Mouse (Mus musculus) erythroid progenitor cell, adult 5-6 weeks (primary cell): ENCODE measurements around the gene Rd3. TPM values are rescaled to one million over a fixed set of nuclear protein-coding genes. Genes with fewer than 3 reads are reported as not detected.

Source experiments
- ATAC-seq: replicated peaks from 2 replicates; pipeline ENCODE4 v1.8.0; 2016; ENCODE audit warnings: moderate number of reproducible peaks, mild to moderate bottlenecking, moderate TSS enrichment, inconsistent platforms; ENCODE audit not compliant: poor library complexity, low FRiP score, severe bottlenecking
- total RNA-seq, 2 experiments: library from RNA; stranded (forward) in 1 of 2; stranded (reverse) in 1 of 2; fragments of 150-400 nt in 1 of 2; fragments of 186-747, 209-891 nt in 1 of 2; gene quantifications; 2 replicates each; pipeline versions ENCODE4 v1.2.3 to v1.2.4; 2015 to 2017; ENCODE audit warnings: low replicate concordance in 2 of 2

Rd3 gene
- not detected in 2 replicates for total RNA-seq (2015; ENCODE audit: low replicate concordance)
- not detected in 2 replicates for total RNA-seq (2017; ENCODE audit: low replicate concordance)

DNA sequence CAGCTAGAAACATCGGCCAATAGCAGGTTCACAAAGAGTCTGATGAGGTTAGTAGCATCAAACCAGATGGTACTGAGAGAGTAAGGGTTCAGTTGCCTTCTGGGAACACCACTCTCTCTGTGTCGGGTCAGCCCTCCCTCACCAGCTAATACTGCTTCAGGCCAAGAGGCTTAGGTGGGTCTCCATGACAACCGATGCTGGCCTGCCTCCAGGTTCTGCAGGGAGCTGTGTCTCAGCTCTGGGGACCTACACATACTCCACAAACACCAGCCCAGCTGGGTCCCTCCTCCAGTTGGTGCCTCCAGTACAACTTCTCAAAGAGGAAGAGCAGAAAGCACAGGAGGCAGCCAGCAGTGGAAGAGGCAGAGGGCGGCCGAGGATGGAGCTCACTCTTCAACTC is at the start of gene Rd3:
TSS of gene Rd3 (plus strand) at position 184 of the 400 bp plus-strand sequence.
- ATAC-seq = no peak

- no peak for ATAC-seq
Observed at GRCm38 (mm10) chr1:191928345-191928744, 48.8 kb upstream of the Rd3 start.

GRCm38 (mm10) chr1:191929065-191929464 is 48.1 kb upstream of the Rd3 start:
- no peak for ATAC-seq

GRCm38 (mm10) chr1:191929897-191930524 is 47.2 kb upstream of the Rd3 start:
- ATAC-seq = no peak

DNA sequence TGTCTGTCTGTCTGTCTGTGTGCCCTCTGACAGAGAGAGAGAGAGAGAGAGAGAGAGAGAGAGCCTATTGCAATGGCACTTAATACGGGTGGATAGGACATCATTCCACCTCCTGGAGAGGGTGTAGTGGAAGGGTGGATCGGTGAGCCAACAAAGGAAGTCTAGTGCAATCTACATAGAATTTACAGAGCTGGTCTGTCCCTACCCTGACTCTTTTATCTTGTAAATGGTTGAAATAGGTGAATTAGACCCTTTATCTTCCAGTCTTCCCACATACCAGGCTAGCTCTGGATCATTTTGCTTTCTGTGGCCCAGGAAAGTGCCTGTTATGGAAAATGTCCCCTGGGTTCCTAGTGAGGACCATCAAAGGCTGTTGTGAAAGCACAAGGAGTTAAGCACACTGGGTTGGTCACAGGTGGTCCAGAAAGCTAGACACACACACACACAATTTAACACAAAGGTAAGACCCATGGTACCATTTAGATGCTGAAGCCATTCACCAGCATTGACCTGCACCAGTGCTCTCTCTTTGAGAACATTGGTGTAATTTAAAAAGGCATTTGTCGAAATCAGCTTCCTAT is 46.6 kb upstream of the Rd3 start:
- no peak for ATAC-seq

DNA sequence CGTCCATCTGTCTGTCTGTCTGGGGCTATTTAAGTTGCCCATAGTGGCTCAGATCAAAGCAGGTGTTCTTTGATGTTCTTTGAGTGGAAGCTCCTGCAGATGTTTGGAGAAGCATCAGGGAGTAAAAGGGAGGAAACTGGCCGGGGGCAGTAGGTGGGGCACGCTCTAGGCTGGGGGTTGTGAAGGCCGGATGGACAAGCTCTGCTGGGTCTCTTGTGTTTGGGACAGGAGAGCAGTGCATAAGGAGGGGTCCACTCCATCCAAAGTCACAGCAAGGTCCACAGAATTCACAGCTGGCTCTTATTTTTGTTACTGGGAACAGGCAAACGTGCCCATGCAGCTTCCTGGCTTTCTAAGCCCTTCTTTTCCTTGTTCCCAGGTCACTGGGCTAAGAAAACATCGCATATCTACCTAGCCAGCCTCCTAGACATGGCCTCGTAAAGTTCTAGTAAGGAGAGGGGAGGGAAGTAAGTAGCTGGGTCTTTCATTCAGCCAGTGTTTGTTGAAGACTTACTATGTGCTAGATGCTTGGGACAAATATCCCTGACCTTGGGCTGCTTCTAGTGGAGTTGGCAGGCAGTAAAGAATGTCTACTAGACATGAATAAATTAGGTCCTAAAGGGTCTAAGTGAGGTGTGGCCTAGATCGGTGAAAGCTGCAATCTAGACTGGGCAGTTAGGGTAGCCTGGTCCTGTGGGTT is 44.7 kb upstream of the Rd3 start:
- ATAC-seq = no peak

GRCm38 (mm10) chr1:191932986-191933632 is 44.1 kb upstream of the Rd3 start:
- no peak for ATAC-seq

GRCm38 (mm10) chr1:191943638-191944037 is 33.5 kb upstream of the Rd3 start:
- ATAC-seq = no peak; the same call in 1 of the 2 replicates

DNA sequence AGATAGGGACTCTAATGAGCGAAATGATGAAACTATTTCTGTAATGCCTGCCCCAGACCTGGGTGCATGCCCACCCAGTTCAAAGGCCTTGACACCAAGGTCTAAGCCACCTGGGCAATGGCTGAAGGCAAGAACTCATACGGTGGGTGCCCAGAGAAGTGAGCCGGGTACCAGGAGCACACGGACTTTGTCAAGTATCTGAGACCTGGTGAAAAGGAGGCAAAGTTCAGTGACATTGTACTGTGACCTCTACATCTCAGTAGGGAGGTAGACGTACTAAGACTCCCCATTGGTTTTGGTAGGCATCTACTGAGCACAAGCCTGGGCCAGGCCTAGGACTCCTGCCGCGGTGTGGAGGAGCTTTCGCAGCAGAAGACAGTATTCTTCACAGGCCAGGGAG is 31.8 kb upstream of the Rd3 start:
- no peak for ATAC-seq

DNA sequence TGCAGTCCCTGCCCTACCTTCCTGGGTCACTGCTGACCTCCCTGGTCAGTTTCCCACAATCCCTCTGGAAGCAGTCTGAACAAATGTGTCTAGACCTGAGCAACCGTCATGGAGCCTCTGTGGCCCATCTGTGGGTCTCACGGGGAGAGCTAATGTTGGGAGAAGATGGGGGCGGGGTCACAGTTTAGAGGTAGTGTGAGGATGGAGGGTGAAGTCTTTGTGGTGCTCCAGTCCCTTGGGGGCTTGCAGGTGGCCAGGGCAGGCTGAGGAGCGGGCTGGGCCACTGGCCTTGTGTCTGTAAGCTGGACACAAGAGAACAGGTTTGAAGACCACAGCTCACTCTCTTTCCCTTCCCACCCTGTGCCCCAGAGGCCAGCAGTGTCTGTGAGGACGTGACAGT is 31.4 kb upstream of the Rd3 start:
- no peak for ATAC-seq

GRCm38 (mm10) chr1:191946261-191946660 is 30.9 kb upstream of the Rd3 start:
- ATAC-seq = no peak

DNA sequence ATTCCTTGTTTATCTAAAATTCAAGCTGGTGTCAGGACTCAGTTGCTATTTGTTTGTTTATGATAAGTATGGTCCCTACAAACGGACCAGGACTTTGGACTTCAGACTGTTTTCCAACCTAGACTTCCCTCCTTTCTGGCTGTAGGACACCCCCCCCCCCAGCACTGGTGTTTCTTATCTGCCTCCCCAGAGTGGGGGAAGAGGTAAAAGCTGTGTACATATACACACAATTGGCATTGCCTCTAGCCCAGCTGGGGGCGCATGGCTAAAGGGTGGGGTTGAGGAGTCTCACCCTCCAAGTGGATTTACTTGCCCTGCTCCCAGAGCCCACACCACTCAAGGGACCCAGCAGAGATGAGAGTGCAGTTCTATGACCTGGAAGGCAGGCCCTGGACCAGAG is 30.3 kb upstream of the Rd3 start:
- no peak for ATAC-seq

DNA sequence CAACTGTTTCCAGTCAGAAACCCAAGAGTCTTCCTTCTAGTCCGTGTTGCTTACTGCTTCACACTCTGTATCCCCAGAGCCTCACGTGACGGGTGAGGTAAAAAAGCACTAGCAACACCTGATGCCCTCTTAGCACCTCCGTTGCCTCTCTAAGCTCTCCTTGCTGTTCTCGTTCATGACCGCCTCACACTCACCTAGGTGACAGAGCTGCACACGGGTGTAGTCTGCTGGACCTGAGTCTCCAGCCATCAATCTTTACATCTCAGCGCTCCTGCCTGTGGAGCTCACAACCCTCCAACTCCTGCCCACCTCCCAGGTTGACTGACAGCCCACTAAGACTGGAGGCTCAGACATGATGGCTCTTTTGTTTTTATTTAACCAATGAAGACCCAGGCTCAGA is 29.4 kb upstream of the Rd3 start:
- no peak for ATAC-seq

DNA sequence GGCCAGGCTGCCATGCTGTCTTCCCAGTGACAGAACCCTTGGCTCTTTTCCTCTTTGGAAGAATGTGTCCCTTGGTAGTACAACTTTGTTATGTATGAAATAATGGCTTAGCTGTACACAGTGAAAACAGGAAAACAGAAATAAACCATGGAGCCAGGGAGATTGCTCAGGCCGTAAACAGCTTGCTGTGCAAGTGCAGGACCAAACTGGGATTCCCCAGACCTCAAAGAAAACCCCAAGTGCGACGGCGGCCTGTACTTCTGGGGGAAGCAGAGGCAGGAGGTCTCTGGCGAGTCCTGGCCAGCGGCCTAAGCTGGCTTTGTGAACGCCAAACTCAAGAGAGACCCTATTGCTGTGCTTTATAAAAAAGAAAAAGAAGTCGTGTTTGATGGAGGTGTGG is 28.6 kb upstream of the Rd3 start:
- ATAC-seq = no peak

DNA sequence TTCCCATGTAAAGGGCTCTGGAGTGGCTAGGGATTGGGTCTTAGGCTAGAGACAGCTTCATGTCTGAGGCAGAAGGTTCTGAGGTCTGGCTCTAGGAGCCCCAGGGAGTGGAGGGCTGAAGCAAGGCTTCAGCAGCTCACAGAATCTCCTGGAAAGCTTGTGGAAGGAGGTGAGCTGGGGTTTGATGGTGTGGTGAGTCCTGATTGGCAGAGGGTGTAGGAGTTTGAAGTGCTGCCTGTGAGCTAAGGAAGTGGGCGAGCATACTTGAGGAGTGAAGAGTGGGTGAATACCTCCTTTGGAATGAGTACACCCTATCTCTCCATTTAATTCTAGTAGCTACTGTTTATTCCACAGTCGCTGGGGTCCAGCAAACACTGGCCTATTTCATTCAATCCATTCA is 26.6 kb upstream of the Rd3 start:
- no peak for ATAC-seq

- ATAC-seq = no peak
Observed at GRCm38 (mm10) chr1:191952733-191953335, 24.3 kb upstream of the Rd3 start.

- ATAC-seq = no peak
Observed at GRCm38 (mm10) chr1:191955101-191955500, 22.1 kb upstream of the Rd3 start.

DNA sequence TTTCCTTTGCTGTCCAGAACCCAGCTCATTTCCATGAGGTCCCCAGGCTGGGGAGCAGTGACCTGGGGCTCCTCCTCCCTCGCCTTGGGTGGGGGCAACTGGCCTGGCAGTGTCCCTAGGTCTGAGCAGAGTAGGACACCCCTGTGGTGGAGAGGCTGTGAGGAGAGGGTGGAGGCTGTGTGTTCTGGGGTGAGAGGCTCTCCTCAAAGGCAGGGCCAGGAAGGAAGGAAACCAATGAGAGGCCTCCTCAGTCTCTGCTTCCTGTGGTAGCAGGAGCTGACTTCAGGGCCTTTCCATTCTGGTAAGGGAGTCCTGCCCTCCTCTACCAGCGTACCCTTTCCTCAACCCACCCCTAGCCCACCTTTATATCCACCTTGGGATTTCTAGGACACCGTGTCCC is 20.9 kb upstream of the Rd3 start:
- no peak; the same call in 1 of the 2 replicates for ATAC-seq

GRCm38 (mm10) chr1:191956871-191957270 is 20.3 kb upstream of the Rd3 start:
- ATAC-seq = no peak

DNA sequence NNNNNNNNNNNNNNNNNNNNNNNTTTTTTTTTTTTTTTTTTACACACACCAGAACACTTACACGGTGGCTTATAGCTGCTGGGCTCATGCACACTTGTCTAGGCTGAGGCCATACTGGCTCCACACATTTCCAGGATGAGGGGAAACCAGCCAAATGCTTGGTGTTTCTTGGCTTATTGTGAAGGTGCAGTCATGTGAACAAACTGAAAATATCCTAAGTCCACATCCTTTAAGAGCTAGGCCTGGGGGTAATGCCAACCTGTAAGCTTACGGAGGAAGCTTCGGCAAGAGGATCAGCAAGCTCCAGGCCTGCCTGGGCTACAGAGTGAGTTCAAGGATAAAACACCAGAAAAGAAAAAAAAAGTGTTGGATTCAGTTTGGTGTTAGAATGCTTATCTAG is 19.8 kb upstream of the Rd3 start:
- no peak for ATAC-seq
